Mouse (Mus musculus) thymus, adult 2 months (tissue): ENCODE data around the gene Tbl2.

Experiments
- CTCF ChIP-seq: fragments of 200-500 bp; IDR thresholded peaks from 2 replicates; pipeline ENCODE4 v1.5.1; 2012; ENCODE audit warnings: mild to moderate bottlenecking, control low read depth, low read length, moderate library complexity, borderline replicate concordance; ENCODE audit not compliant: control insufficient read depth, poor library complexity, insufficient read depth; ENCODE audit errors: extremely low read depth
- POLR2A ChIP-seq: fragments of 200-500 bp; IDR thresholded peaks from 2 replicates; pipeline ENCODE4 v1.6.1; 2012; ENCODE audit warnings: mild to moderate bottlenecking, low read length, control low read depth, moderate library complexity; ENCODE audit not compliant: control insufficient read depth, poor library complexity, insufficient read depth; ENCODE audit errors: extremely low read depth

GRCm38 (mm10) chr5:135172986-135173385 lies 23.5 kb downstream of the Tbl2 start:
- no peak for TF ChIP-seq CTCF
- TF ChIP-seq POLR2A = no peak
